Comparison of ENCODE assay signal across 8 mouse cellular contexts in genomic region chr3:32529303-32529898, GRCm38 (mm10). TPM values are rescaled to one million over a fixed set of nuclear protein-coding genes. Genes with fewer than 3 reads are reported as not detected.
DNase-seq lines count a peak whose midpoint lies in the region; ATAC-seq lines count a peak whose summit lies in the region.

TSS of gene Mfn1 (plus strand) at chr3:32529465.

- H3K27ac ChIP-seq in intestine, embryonic 14.5 days (ENCODE audit: low read depth), result no peak within 1 kb of the TSS; the same call in 1 of the 2 replicates

- H3K4me2 ChIP-seq in intestine, embryonic 14.5 days (ENCODE audit: low read length), result peak within 1 kb of the TSS; percentile 73

- H3K36me3 ChIP-seq in intestine, embryonic 14.5 days (ENCODE audit: control insufficient read depth, insufficient read depth, low read length), result peaks cover 5% of the 10 kb centered on the region; the same call in 1 of the 2 replicates

- H3K9ac ChIP-seq in intestine, embryonic 14.5 days (ENCODE audit: low read length), result peak within 1 kb of the TSS; percentile 74

- peak; percentile 86 to 89 for DNase-seq in adrenal gland, adult 18-20 months (ENCODE audit: low spot score in 2 of 2)
- DNase-seq in embryo, embryonic 11 days, result peak; percentile 96
- DNase-seq in gastrocnemius, postnatal 25 days, result peak; percentile 95
- DNase-seq in intestine, embryonic 14.5 days (ENCODE audit: low spot score), result peak; percentile 93
- peak; percentile 93 to 95 for DNase-seq in left cerebral cortex, postnatal 14 days (ENCODE audit: low spot score in 2 of 2)
- DNase-seq in mesoderm, embryonic 11.5 days (ENCODE audit: low read depth, low spot score), result peak; percentile 93
- DNase-seq in right cerebral cortex, postnatal 36 days (ENCODE audit: low spot score in 2 of 2), result peak; percentile 91 to 93
- DNase-seq in yolk sac, embryonic 10.5 days (ENCODE audit: low spot score), result peak; percentile 97

- H3K9me3 ChIP-seq in intestine, embryonic 14.5 days (ENCODE audit: control insufficient read depth, low read length), result peaks cover 3% of the 10 kb centered on the region; the same call in 1 of the 2 replicates

- H3K4me3 ChIP-seq in intestine, embryonic 14.5 days (ENCODE audit: low read depth, low read length), result peak within 1 kb of the TSS; percentile 88

- whole genome bisulfite sequencing in intestine, embryonic 14.5 days, result 2% methylated on average over 42 of the region's 47 CpGs

- no peaks in the 10 kb centered on the region for H3K27me3 ChIP-seq in intestine, embryonic 14.5 days (replicated peaks; ENCODE audit: control insufficient read depth, insufficient read depth, low read length)

- peaks cover 6% of the 10 kb centered on the region for H3K4me1 ChIP-seq in intestine, embryonic 14.5 days (replicated peaks; ENCODE audit: control insufficient read depth, insufficient read depth, low read length)

- intact Hi-C loops in left cerebral cortex, postnatal 14 days (cut with DNase I), result no loop called here

- peak; percentile 98 for ATAC-seq in intestine, embryonic 14.5 days (replicated peaks; ENCODE audit: low FRiP score, low TSS enrichment, low read depth)

RNA-seq across cellular contexts. Expression of gene Mfn1, which starts in this region (rescaled TPM):
- 10 to 100 TPM; 96.4 to 98.4 TPM for total RNA-seq in adrenal gland, adult 18-20 months (2021)
- 100 to 1,000 TPM; 184 to 204 TPM for total RNA-seq in gastrocnemius, postnatal 25 days (2021)
- polyA plus RNA-seq in intestine, embryonic 14.5 days (2014; fragmentation: Nextera tagmentation; extraction: Ambion mirVana), result 23.6 and 24.4 TPM in 2 replicates
- 100 to 1,000 TPM in 1 of 2 experiments, 10 to 100 TPM in 1; 94.2 to 110 TPM for total RNA-seq in left cerebral cortex, postnatal 14 days (2021)
